Mouse (Mus musculus): ENCODE results near the gene Gm28372.

Gm28372 gene

GRCm38 (mm10) chr2:130430484-130430883, 25.4 kb downstream of the Gm28372 start:
- ChIA-PET POLR2A (interaction anchor here in 1 of 4 experiments (1.0 kb wide), 1 partner anchor 25 kb away, joined by 3 read pairs; the partner anchor contains the start of gene Tmem239), CTCF (interaction anchor here in 1 of 4 experiments (0.8 kb wide), 1 partner anchor 19 kb away, joined by 3 read pairs; no protein-coding TSS in a partner anchor)

GRCm38 (mm10) chr2:130432157-130432556, 27.1 kb downstream of the Gm28372 start:
- ChIA-PET POLR2A (interaction anchor here in 2 of 4 experiments (0.9 to 1.9 kb wide), 4 partner anchors 9 to 156 kb away, joined by 3 to 8 read pairs (median 5); partner anchors contain the start of genes Pced1a (in 1 of the 2) and Vps16 (in 1 of the 2)), CTCF (interaction anchor here in 3 of 4 experiments (0.6 to 2.3 kb wide), 8 partner anchors 7 to 262 kb away, joined by 3 to 10 read pairs (median 4); partner anchors contain the start of genes Pced1a (in 1 of the 3) and Vps16 (in 1 of the 3))

DNA sequence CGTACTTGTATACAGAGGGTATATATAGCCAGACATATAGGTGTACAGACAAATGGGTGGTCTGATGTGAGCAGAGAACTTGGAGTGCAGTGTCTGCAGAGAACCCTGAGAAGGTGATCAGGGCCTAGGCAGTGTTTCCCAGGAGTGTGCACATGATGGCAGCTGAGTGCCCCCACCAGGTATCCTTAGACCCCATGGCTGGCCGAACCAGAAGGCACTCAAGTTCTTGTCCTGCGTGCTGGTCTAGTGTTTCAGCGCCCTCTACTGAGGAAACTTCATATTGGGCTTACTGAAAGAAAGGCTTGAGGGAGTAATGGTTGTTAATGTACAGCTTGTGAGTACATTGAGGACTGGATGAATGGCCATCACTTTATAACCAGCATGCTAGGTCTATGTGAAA, 28.1 kb downstream of the Gm28372 start:
- CTCF ChIA-PET: interaction anchor here in 3 of 4 experiments (0.6 to 2.3 kb wide), 15 partner anchors 8 to 165 kb away, joined by 3 to 11 read pairs (median 5); partner anchors contain the start of genes Pced1a (in 2 of the 3), Vps16 (in 2 of the 3) and Mrps26 (in 1 of the 3)
- POLR2A ChIA-PET: interaction anchor here in 3 of 4 experiments (0.8 to 1.9 kb wide), 12 partner anchors 8 to 159 kb away, joined by 3 to 8 read pairs (median 3); partner anchors contain the start of genes Pced1a (in 3 of the 3), Vps16 (in 3 of the 3), Mrps26 (in 1 of the 3) and Nop56 (in 1 of the 3)

- POLR2A ChIA-PET: interaction anchor here in 2 of 4 experiments (1.0 to 1.5 kb wide), 4 partner anchors 13 to 261 kb away, joined by 3 to 4 read pairs (median 3); partner anchors contain the start of genes Ddrgk1 (in 1 of the 2), Pced1a (in 1 of the 2), Slc4a11 (in 1 of the 2) and Vps16 (in 1 of the 2)
- CTCF ChIA-PET: interaction anchor here in 3 of 4 experiments (0.6 to 1.5 kb wide), 4 partner anchors 48 to 269 kb away, joined by 3 to 5 read pairs (median 4); no protein-coding TSS in a partner anchor
These were observed 31.7 kb downstream of the Gm28372 start for GRCm38 (mm10) chr2:130436769-130437168.

GRCm38 (mm10) chr2:130438861-130439260, 33.8 kb downstream of the Gm28372 start:
- ChIA-PET CTCF (no interaction called here), POLR2A (no interaction called here)

- ChIA-PET CTCF (no interaction called here), POLR2A (no interaction called here)
These were observed 34.9 kb downstream of the Gm28372 start for GRCm38 (mm10) chr2:130439840-130440480.

DNA sequence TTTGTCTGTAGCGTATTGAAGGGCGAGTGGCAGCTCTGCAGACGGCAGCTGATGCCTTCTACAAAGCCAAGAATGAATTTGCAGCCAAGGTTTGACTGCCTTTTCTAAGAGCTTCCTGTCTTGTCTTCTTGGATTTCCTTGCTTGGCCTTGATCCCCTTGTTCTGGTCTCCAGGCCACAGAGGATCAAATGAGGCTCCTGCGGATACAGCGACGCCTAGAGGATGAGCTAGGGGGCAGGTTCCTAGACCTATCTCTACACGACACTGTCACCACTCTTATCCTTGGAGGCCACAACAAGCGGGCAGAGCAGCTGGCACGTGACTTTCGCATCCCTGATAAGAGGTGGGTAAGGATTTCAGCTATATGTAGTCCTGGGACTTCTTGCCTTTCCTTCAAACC, 37.1 kb downstream of the Gm28372 start:
- CTCF ChIA-PET: interaction anchor here (0.5 to 1.8 kb wide), 13 partner anchors 9 to 482 kb away, joined by 3 to 11 read pairs (median 3); partner anchors contain the start of genes Ddrgk1 (in 1 of the 4), Mrps26 (in 1 of the 4), Pced1a (in 1 of the 4) and Vps16 (in 1 of the 4)
- POLR2A ChIA-PET: interaction anchor here in 3 of 4 experiments (0.9 to 1.6 kb wide), 9 partner anchors 9 to 163 kb away, joined by 3 to 8 read pairs (median 4); partner anchors contain the start of genes Mrps26 (in 1 of the 3), Pced1a (in 1 of the 3) and Vps16 (in 1 of the 3)

DNA sequence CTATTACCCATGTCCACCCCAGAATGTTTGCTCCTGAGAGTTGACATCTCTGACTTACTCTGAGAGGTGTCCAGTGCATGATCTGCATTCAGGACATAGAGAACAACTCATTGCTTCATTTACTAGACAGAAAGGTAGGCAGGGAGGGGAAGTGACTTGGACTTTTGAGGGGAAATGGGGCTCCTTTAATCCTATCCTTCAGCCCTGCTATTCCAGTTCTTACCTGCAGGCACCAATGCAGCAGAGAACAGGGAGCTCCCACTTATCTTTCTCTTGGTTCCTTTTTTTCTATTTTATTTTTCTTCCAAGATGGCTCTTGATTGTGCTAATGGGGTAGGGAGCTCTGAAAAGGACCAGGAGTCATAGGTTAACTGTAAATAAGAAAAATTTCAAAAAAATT, 43.4 kb downstream of the Gm28372 start:
- ChIA-PET CTCF (interaction anchor here in 2 of 4 experiments (0.6 to 1.0 kb wide), 6 partner anchors 16 to 472 kb away, joined by 3 to 4 read pairs (median 3); no protein-coding TSS in a partner anchor), POLR2A (interaction anchor here in 2 of 4 experiments (1.0 to 3.0 kb wide), 6 partner anchors 12 to 216 kb away, joined by 3 to 9 read pairs (median 4); partner anchors contain the start of genes Pced1a (in 2 of the 2), Ddrgk1 (in 1 of the 2), Nop56 (in 1 of the 2) and Vps16 (in 1 of the 2))

GRCm38 (mm10) chr2:130449021-130449793, 44.2 kb downstream of the Gm28372 start:
- POLR2A ChIA-PET: interaction anchor here in 2 of 4 experiments (1.0 to 3.0 kb wide), 5 partner anchors 12 to 175 kb away, joined by 4 to 9 read pairs (median 4); partner anchors contain the start of genes Nop56 (in 1 of the 2), Pced1a (in 1 of the 2) and Vps16 (in 1 of the 2)
- CTCF ChIA-PET: interaction anchor here in 2 of 4 experiments (0.6 to 1.0 kb wide), 5 partner anchors 17 to 473 kb away, joined by 3 to 4 read pairs (median 3); no protein-coding TSS in a partner anchor

- CTCF ChIA-PET: no interaction called here
- POLR2A ChIA-PET: interaction anchor here in 2 of 4 experiments (1.0 kb wide), 2 partner anchors 42 to 161 kb away, joined by 4 read pairs; no protein-coding TSS in a partner anchor
These were observed 44.9 kb downstream of the Gm28372 start, which contains the start of gene Ptpra for GRCm38 (mm10) chr2:130449794-130450433. Gene Ptpra (plus strand): TSS chr2:130450278.

DNA sequence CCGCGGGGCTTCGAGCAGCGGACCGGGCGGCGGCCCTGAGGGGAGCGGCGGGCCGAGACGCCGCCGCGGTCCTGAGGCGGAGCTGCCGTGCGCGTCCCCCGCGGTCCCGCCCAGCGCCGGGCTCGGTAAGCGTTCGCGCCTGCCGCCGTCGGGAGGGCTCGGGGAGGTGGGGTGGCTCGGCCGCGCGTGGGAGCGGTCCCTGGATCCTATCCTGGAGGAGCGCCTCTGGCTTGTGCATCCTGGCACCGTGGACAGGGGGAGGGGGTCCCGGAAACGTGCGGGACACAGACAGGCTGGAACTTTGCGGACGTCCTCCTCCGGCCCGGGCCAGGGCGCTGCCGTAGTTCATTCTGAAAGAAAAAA, 45.4 kb downstream of the Gm28372 start:
- POLR2A ChIA-PET: interaction anchor here in 2 of 4 experiments (0.6 to 1.0 kb wide), 3 partner anchors 46 to 161 kb away, joined by 4 to 9 read pairs (median 4); no protein-coding TSS in a partner anchor
- CTCF ChIA-PET: no interaction called here

DNA sequence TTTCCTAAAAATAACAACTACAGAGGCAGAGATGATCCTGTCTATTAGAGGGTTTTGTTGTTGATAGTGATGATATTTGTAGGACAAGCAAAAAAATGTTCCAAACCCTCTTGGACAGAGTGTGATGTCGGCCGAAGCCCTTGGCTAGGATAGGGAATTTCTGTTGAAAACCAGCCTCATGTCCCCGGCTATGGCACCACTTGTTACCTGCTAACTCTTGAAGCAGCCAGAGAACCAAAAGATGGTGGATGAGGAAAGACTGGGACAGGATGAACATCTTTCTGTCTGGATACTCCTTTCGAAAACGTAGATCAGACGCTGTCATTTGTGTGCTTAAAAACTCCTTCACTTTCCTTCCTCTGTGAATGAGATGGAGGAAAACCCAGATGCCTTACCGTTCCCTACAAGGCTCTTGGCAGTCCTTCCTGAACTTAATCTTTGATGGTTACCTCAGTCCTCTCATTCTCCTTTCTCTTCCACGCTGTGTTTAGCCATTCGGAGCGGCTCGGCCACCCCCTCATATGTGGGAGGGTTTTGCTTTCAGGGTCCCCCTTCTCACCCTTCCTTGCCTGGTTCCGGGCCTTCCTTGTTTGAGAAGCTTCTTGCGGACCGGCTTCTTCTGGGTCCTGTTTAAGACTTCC, 46.2 kb downstream of the Gm28372 start:
- ChIA-PET CTCF (no interaction called here), POLR2A (interaction anchor here in 2 of 4 experiments (0.6 to 0.9 kb wide), 2 partner anchors 47 to 131 kb away, joined by 4 to 9 read pairs; no protein-coding TSS in a partner anchor)

DNA sequence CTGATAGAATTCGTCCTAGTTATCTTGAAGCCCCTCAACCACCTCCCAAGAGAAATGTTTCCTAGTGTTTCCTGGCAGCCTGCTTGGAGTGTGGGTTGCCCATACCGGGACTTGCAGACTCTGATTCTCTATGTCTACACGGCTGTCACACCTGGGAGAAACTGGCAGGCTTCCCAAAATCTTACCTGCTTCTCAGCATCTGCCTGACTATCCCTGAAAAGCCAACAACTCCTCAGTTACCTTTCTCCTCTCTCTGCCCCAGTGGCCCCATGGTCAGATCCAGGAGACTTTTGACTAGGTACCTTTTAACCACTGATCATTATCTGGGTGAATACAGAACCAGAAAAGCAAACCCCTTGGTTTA, 46.7 kb downstream of the Gm28372 start:
- ChIA-PET POLR2A (no interaction called here), CTCF (no interaction called here)

DNA sequence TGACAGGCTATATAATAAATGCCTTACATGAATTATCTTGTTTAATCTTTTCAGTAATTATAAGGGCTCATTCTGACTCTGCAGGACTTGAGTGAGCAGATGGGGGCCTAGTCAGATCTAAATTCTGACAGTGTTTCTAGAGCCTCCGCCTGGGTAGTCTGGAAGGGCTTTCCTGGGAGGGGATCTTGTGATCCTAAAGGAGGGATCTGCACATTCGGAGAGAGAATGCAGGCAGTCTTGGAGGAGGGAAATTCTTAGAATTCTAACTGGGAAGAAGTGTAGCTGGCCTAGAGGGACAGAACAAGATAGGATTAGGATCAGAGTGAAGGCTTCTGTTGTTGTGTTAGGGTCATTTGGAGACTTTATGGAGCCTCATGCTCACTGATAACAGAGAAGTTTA, 47.2 kb downstream of the Gm28372 start:
- POLR2A ChIA-PET: no interaction called here

DNA sequence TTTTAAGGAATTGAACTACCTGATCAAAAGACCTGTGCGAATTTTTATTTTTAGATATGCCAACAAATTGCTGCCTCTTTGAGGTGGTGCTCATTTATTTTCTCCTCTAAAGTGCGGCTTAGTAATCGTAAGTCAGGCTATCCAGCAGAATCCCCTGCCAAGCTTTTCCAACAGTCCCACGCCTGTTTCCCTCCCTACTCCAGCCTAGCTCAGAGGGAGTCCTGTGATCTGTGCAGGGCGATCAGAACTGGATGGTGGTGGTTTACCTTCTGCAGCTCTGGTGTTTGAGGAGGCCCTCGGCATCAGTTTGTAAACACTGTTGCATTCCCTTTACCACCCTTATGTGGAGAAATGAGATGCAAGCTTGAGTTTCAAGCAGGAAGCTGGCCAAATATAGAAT, 48.4 kb downstream of the Gm28372 start:
- CTCF ChIA-PET: interaction anchor here in 1 of 4 experiments (0.8 kb wide), 1 partner anchor 110 kb away, joined by 3 read pairs; the partner anchor contains the start of gene Mrps26
- POLR2A ChIA-PET: interaction anchor here in 2 of 4 experiments (0.8 to 1.6 kb wide), 4 partner anchors 30 to 244 kb away, joined by 3 to 5 read pairs (median 3); partner anchors contain the start of genes Pced1a (in 1 of the 2), Slc4a11 (in 1 of the 2) and Vps16 (in 1 of the 2)

More for the DNA sequence above, 47.2 kb downstream of the Gm28372 start:
- CTCF ChIA-PET: no interaction called here

GRCm38 (mm10) chr2:130454748-130455370, 49.8 kb downstream of the Gm28372 start:
- CTCF ChIA-PET: interaction anchor here in 1 of 4 experiments (0.7 kb wide), 1 partner anchor 164 kb away, joined by 4 read pairs; no protein-coding TSS in a partner anchor
- POLR2A ChIA-PET: interaction anchor here in 1 of 4 experiments (0.7 to 1.3 kb wide), 3 partner anchors 20 to 215 kb away, joined by 3 to 5 read pairs (median 4); partner anchors contain the start of genes Pced1a and Vps16
